Mouse (Mus musculus) midbrain, embryonic 10.5 days (tissue): Measurements from ENCODE around the gene Slc10a7. TPM values are rescaled to one million over a fixed set of nuclear protein-coding genes. Genes with fewer than 3 reads are reported as not detected.

ENCODE experiments used
- DNase-seq: peaks from one replicate; pipeline ENCODE4 v3.0.0-alpha.2; 2017; ENCODE audit warnings: low spot score
- H3K27ac ChIP-seq: fragments of 300-500 bp; sonication (generic); replicated peaks from 2 replicates; pipeline ENCODE4 v1.5.1; 2016; ENCODE audit warnings: mild to moderate bottlenecking
- H3K27me3 ChIP-seq: fragments of 300-500 bp; sonication (generic); 2 replicates; pipeline ENCODE4 v1.6.1; 2016; ENCODE audit warnings: low read depth, mild to moderate bottlenecking; ENCODE audit not compliant: poor library complexity, severe bottlenecking
- H3K36me3 ChIP-seq: fragments of 300-500 bp; sonication (generic); 2 replicates; pipeline ENCODE4 v1.6.1; 2016; ENCODE audit warnings: mild to moderate bottlenecking, moderate library complexity
- H3K4me1 ChIP-seq: fragments of 300-500 bp; sonication (generic); 2 replicates; pipeline ENCODE4 v1.6.1; 2016
- H3K4me3 ChIP-seq: fragments of 300-500 bp; sonication (generic); 2 replicates; pipeline ENCODE4 v1.5.1; 2016; ENCODE audit warnings: mild to moderate bottlenecking, moderate library complexity
- H3K9me3 ChIP-seq: fragments of 300-500 bp; sonication (generic); replicated peaks from 2 replicates; pipeline ENCODE4 v1.6.1; 2016; ENCODE audit warnings: mild to moderate bottlenecking
- WGBS: fragments of 180-500 bp; shearing (Covaris S2); methylation state at CpG from one replicate; pipeline ENCODE4 v1.1.7; 2016; 5-methylcytosine and 5-hydroxymethylcytosine counted together
- polyA plus RNA-seq: library from polyadenylated mRNA; unstranded; fragments of >200 nt; fragmentation: Nextera tagmentation; extraction: Ambion mirVana; gene quantifications from 2 replicates; pipeline ENCODE4 v1.2.1, GENCODE M21; 2016

Slc10a7 gene
- polyA plus RNA-seq, 1 experiment from 2014 or later = 8.1 TPM

DNA sequence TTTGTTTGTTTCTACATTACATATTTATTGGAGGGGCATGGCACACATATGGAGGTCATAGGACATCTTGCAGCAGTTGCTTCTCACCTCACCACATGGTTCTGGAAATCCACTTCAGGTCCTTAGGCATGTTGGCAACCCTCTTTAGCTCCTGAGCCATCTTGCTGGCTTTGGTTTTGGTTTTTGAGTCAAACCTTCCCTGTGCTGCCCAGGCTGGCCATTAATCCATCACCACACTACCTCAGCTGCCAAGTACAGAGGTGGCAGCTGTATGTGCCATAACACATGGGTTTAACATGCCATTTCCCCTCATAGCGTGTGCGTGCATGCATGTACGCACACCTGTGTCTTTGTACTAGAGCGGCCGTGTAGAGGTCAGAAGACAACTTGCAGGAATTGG, 93.9 kb downstream of the Slc10a7 start:
- peaks cover 4% of the 10 kb centered on the region; the same call in 1 of the 2 replicates for H3K9me3 ChIP-seq
- H3K4me1 ChIP-seq = no peaks in the 10 kb centered on the region
- 98% methylated on average over 5 of the region's 5 CpGs for WGBS
- no peaks in the 10 kb centered on the region for H3K27me3 ChIP-seq
- H3K36me3 ChIP-seq = peaks cover 22% of the 10 kb centered on the region
- H3K4me3 ChIP-seq = no peak overlapping the region
- no peak overlapping the region for H3K27ac ChIP-seq
- DNase-seq = no peak

DNA sequence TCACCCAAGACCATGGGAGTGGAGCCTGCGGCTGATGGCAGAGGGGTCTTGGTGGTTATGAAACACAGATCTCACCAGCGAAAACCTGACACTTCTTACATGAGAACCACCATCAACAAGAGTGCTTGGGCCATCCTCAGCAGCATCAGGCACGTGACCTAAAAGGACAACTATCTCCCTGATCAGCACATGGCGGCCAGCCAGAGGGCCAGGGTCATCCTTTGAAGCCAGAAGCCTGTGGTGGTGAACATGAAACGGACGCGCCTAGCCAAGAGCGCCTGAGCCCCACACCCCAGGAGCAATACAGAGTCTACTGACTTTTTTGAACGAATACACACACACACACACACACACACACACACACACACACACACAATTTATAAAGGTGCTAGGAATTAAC, 95.3 kb downstream of the Slc10a7 start:
- Histone ChIP-seq H3K4me1 (no peaks in the 10 kb centered on the region), H3K27me3 (no peaks in the 10 kb centered on the region), H3K27ac (no peak overlapping the region), H3K9me3 (peaks cover 4% of the 10 kb centered on the region; the same call in 1 of the 2 replicates), H3K36me3 (peaks cover 29% of the 10 kb centered on the region), H3K4me3 (no peak overlapping the region)
- WGBS = 93% methylated on average over 9 of the region's 9 CpGs
- DNase-seq = no peak

DNA sequence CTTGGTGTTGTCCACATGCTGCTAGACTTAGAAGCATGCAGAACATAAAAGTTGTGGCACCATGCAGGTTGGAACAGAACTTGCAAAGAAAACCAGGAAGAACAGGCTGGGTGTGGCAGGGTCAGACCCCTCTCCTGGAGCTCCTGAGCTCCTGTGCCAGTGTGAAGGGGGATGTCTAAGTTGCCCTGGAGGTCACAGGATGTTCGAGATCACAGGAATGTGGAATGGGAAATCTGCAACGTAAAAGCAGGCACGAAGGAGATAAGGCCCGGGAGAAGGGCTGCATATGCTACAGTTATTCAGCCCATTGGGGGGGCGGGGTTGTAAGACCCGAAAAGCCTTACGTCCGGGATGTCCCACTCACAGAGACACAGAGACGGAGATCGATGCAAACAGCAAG, 100.2 kb downstream of the Slc10a7 start:
- no peaks in the 10 kb centered on the region for H3K27me3 ChIP-seq
- H3K36me3 ChIP-seq = peaks cover 27% of the 10 kb centered on the region
- H3K4me3 ChIP-seq = no peak overlapping the region
- peaks cover 4% of the 10 kb centered on the region; the same call in 1 of the 2 replicates for H3K9me3 ChIP-seq
- 92% methylated on average over 10 of the region's 10 CpGs for WGBS
- H3K27ac ChIP-seq = no peak overlapping the region
- DNase-seq = no peak
- no peaks in the 10 kb centered on the region for H3K4me1 ChIP-seq

DNA sequence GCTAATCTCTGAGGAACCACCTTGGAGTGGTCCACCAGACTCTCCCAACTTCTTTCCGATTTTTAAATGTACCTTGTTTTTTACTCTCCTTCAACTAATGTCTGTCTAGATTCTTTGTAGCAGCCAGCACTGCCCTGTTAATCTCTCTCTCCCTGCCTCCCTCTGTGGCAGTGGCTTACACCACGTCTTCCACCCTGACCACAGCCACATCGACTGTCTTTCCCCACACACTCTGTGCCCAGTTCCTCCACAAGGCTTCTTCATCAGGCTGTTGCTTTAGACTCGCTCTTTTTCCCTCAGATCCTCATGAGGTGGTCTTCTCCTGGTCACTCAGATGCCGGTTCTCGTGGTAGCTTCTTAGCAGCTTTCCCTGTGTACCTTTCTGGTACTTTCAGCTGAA, 101.9 kb downstream of the Slc10a7 start:
- Histone ChIP-seq H3K27me3 (no peaks in the 10 kb centered on the region), H3K4me3 (no peak overlapping the region), H3K27ac (no peak overlapping the region), H3K9me3 (peaks cover 4% of the 10 kb centered on the region; the same call in 1 of the 2 replicates), H3K4me1 (no peaks in the 10 kb centered on the region), H3K36me3 (peaks cover 19% of the 10 kb centered on the region)
- 89% methylated on average over 6 of the region's 6 CpGs for WGBS
- no peak for DNase-seq

DNA sequence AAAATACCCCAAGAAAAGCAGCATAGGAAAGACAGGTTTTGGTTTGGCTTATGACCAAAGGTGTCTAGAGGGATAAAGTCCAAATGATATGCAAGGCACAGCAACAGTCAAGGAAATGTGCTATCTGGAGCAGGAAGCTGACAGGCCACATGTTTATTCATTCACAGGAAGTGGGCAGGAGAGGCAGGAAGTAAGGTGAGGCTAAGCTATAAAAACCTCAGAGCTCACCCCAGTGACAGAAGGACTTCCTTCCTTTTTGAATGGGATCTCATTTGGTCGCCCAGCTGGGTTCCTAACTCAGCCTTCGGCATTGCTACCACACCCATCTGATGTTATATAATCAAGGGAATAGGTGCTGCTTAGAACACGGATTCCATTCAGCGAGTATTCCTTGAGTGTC, 113.2 kb downstream of the Slc10a7 start:
- Histone ChIP-seq H3K27ac (no peak overlapping the region), H3K9me3 (no peaks in the 10 kb centered on the region), H3K27me3 (no peaks in the 10 kb centered on the region), H3K4me3 (no peak overlapping the region), H3K36me3 (no peaks in the 10 kb centered on the region), H3K4me1 (peaks cover 20% of the 10 kb centered on the region)
- DNase-seq = no peak
- WGBS = 80% methylated on average over 4 of the region's 4 CpGs

DNA sequence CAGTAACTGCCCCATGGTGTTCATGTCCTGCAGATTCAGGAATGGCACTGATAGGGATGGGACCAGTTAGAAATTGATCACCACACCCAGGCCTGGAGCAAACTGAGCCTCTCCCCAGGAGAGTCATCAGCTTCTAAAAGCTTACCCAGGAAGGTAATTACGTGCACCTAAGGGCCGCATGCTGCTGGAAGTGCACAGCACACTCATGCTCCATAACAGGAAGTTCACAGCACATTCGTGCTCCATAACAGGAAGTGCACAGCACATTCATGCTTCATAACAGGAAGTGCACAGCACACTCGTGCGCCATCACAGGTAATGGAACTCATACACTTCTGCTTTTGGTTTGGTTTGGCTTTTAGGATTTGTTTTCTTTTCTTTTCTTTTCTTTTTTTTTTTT, 114.8 kb downstream of the Slc10a7 start:
- Histone ChIP-seq H3K27ac (no peak overlapping the region), H3K36me3 (no peaks in the 10 kb centered on the region), H3K4me1 (peaks cover 25% of the 10 kb centered on the region), H3K4me3 (no peak overlapping the region), H3K9me3 (no peaks in the 10 kb centered on the region), H3K27me3 (no peaks in the 10 kb centered on the region)
- no peak for DNase-seq
- WGBS = 81% methylated on average over 5 of the region's 5 CpGs

DNA sequence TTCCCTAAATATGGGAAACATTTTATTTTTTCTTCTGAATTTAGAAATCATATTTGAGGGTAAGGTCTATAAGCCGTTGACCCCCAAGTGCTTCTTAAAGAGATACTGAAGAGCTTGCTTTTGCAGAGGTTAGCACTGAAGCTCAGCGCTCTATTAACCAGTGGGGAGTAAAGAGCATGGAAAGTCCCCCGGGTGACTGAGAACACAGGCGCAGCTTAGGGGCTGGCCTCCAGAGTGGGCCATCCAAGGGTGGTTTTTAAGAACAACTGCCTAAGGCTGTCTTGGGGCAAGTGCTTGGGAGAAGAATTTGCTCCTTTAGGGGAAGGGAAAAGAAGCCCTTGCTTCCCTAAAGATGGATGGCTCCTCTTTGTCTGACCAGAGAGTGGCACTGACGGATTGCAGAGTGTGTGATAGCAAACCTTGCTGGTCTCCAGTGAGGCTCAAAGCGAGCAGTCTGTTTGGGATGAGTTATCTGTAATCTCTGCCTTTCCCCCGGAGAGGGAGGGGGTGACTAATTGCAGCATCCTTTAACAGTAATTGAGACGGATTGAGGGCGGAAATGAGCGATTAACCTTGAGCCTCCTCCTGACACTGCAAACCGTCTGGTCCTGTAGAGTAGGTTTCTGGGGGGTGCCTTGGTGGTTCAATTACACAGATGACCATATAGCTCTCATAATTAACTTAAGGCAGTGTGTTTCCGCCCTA, 115.7 kb downstream of the Slc10a7 start:
- H3K9me3 ChIP-seq = no peaks in the 10 kb centered on the region
- H3K27me3 ChIP-seq = no peaks in the 10 kb centered on the region
- H3K36me3 ChIP-seq = no peaks in the 10 kb centered on the region
- no peak for DNase-seq
- WGBS = 57% methylated on average over 12 of the region's 12 CpGs
- H3K27ac ChIP-seq = 0 out of 2 replicates have a peak overlapping the region, but pooled peaks have one; percentile 33
- H3K4me1 ChIP-seq = peaks cover 25% of the 10 kb centered on the region
- H3K4me3 ChIP-seq = no peak overlapping the region

DNA sequence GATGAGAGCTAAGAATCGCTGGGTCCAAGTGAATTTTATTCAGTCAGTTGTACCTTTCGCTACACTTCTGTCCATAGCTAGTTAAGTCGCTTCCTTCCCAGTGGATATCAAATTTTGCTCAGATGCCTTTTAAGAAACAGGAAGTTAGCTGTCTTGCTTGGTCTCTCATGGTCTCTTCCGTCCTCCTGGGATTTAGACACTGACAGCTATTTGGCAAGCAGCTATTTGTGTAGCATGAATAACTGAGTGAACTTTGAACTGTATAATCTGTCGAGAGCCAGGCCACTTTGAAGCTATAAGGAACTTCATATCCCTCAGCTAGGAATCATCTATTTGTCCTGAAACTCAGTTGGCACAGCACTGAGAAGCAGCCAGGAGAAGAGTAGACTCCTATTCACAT, 117.5 kb downstream of the Slc10a7 start:
- Histone ChIP-seq H3K4me1 (peaks cover 34% of the 10 kb centered on the region), H3K36me3 (no peaks in the 10 kb centered on the region)
- WGBS = 80% methylated on average over 5 of the region's 5 CpGs

DNA sequence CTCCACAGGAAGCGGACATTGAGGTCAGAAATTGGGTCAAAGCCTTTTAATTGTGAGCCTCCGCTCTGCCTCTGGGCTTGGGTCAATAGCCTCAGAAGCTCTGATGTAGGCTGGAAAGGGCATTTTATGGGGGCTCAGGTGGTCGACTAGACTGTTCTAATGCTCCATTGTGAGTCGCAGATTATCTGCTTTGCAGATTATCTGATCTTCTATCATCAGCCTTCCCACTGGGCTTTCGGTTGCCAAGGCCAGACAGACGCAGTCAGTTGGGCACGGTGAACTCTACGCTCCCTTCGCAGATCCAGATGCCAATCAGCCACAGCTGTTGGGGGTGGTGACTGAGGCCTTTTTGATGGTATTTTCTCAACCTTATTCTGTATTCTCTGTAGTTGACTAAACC, 118.6 kb downstream of the Slc10a7 start:
- 74% methylated on average over 9 of the region's 9 CpGs for WGBS
- Histone ChIP-seq H3K36me3 (no peaks in the 10 kb centered on the region), H3K9me3 (no peaks in the 10 kb centered on the region), H3K4me3 (no peak overlapping the region), H3K27me3 (no peaks in the 10 kb centered on the region), H3K27ac (no peak overlapping the region), H3K4me1 (peaks cover 38% of the 10 kb centered on the region)
- peak; percentile 14 for DNase-seq

More for the DNA sequence above, 117.5 kb downstream of the Slc10a7 start:
- no peak for DNase-seq
- H3K27ac ChIP-seq = no peak overlapping the region
- no peak overlapping the region for H3K4me3 ChIP-seq
- H3K9me3 ChIP-seq = no peaks in the 10 kb centered on the region
- no peaks in the 10 kb centered on the region for H3K27me3 ChIP-seq

DNA sequence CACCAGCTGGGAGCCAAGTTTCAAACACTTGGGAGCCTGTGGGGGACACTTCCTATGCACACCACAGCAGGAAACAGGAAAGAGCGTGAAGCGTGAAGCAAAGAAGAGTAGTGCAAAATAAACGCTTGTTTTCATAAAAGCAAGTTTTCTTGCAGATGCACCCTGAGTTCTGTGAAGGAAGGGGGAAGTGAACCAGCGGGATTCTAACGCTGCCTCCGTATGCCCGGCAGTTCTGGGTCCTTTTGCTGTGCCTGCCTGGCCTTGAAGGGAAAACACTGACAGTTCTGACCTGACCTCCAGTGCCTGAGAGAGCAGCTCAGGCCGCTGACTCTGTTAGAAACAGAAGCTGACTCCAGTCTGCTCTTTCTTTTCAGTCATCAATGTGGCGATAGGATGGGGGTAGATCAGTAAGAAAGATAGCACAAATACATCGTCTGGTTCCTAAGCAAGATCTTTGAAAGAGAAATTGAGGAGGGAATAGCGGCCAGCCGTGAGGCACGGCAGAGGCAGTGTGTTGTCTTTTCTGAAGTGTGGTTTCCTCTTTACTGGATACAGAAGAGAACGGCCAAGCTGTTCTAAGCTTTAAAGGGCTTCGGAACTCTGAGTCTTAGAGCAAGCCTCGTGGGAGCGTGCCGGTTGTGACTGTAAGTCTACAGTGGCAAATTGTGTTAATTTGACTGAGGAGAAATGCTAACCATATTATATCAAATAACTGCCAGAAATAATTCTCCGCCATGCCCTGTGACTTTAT, 121.4 kb downstream of the Slc10a7 start:
- peaks cover 48% of the 10 kb centered on the region for H3K4me1 ChIP-seq
- WGBS = 62% methylated on average over 19 of the region's 19 CpGs

DNA sequence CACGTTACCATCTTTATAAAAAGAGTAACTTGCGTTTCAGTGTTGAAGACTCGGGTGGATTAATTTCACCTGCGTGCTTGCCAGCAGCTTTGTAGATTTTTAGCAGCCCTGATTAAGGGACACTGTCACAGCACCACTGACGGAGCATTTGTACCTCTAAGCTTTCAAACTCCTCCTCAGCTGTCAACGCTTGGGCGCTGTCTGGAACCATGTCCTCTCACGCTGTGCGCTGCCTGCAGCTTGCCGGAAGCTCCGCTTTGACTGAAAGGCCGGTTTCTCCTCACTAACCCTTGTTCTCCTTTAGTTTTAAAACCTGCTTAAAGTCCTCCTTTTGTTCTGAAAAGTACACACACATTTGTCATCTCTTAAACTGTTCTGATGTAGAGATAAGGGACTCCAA, 123.9 kb downstream of the Slc10a7 start:
- no peaks in the 10 kb centered on the region for H3K9me3 ChIP-seq
- whole genome bisulfite sequencing = 36% methylated on average over 12 of the region's 12 CpGs

More for the DNA sequence above, 121.4 kb downstream of the Slc10a7 start:
- H3K27me3 ChIP-seq = no peaks in the 10 kb centered on the region
- H3K36me3 ChIP-seq = no peaks in the 10 kb centered on the region
- no peak overlapping the region for H3K4me3 ChIP-seq
- H3K9me3 ChIP-seq = no peaks in the 10 kb centered on the region
- no peak for DNase-seq
- 0 out of 2 replicates have a peak overlapping the region, but pooled peaks have one; percentile 23 for H3K27ac ChIP-seq

DNA sequence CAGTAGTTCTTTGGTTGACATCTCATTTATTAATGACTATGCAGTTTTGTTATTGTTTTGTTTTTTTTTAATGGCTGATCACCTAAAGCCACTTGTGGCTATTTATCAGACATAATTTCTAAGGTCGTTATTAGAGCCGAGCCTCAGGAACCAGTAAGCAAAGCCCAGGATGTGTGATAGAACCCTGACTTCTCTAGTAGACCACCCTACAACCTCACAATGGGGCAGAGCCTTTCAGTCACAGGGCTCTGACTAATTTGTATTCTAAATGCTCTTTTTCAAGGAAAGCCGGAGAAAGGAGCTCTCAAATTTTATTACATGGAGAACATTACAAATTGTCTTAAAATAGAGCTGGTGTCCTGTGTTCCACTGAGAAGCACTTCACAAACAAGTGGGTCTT, 124.9 kb downstream of the Slc10a7 start:
- Histone ChIP-seq H3K4me3 (no peak overlapping the region), H3K27me3 (no peaks in the 10 kb centered on the region), H3K36me3 (no peaks in the 10 kb centered on the region), H3K4me1 (peaks cover 38% of the 10 kb centered on the region), H3K9me3 (peaks cover 3% of the 10 kb centered on the region; the same call in 1 of the 2 replicates), H3K27ac (0 out of 2 replicates have a peak overlapping the region, but pooled peaks have one; percentile 4)
- DNase-seq = no peak
- WGBS = 86% methylated on average over 3 of the region's 3 CpGs

More for the DNA sequence above, 123.9 kb downstream of the Slc10a7 start:
- Histone ChIP-seq H3K27me3 (no peaks in the 10 kb centered on the region), H3K4me3 (no peak overlapping the region), H3K27ac (no peak overlapping the region), H3K36me3 (no peaks in the 10 kb centered on the region), H3K4me1 (peaks cover 38% of the 10 kb centered on the region)
- no peak for DNase-seq
